Mouse (Mus musculus) stomach, embryonic 15.5 days (tissue): Measurements from ENCODE around the gene Map2k6. TPM values are rescaled to one million over a fixed set of nuclear protein-coding genes. Genes with fewer than 3 reads are reported as not detected.

ENCODE experiments used
- ATAC-seq: fragments of 200-750 bp; cut with Nextera tagmentation; 2 replicates; pipeline ENCODE4 v1.8.0; 2017; ENCODE audit warnings: low read depth, moderate number of reproducible peaks, moderate TSS enrichment; ENCODE audit not compliant: insufficient read depth, low FRiP score
- H3K27ac ChIP-seq: fragments of 300-500 bp; sonication (generic); 2 replicates; pipeline ENCODE4 v1.5.1; 2015; ENCODE audit warnings: mild to moderate bottlenecking, inconsistent platforms
- H3K27me3 ChIP-seq: fragments of 300-500 bp; sonication (generic); replicated peaks from 2 replicates; pipeline ENCODE4 v1.6.1; 2015; ENCODE audit warnings: inconsistent platforms
- H3K36me3 ChIP-seq: fragments of 300-500 bp; sonication (generic); 2 replicates; pipeline ENCODE4 v1.6.1; 2015; ENCODE audit warnings: inconsistent platforms
- H3K4me1 ChIP-seq: fragments of 300-500 bp; sonication (generic); 2 replicates; pipeline ENCODE4 v1.6.1; 2015; ENCODE audit warnings: inconsistent platforms
- H3K4me2 ChIP-seq: fragments of 300-500 bp; sonication (generic); 2 replicates; pipeline ENCODE4 v1.6.1; 2015; ENCODE audit warnings: mild to moderate bottlenecking, inconsistent platforms
- H3K4me3 ChIP-seq: fragments of 300-500 bp; sonication (generic); replicated peaks from 2 replicates; pipeline ENCODE4 v1.5.1; 2015; ENCODE audit warnings: inconsistent platforms
- H3K9ac ChIP-seq: fragments of 300-500 bp; sonication (generic); 2 replicates; pipeline ENCODE4 v1.6.1; 2015; ENCODE audit warnings: inconsistent platforms
- H3K9me3 ChIP-seq: fragments of 300-500 bp; sonication (generic); 2 replicates; pipeline ENCODE4 v1.6.1; 2016; ENCODE audit warnings: inconsistent platforms
- WGBS: fragments of 180-500 bp; shearing (Covaris S2); methylation state at CpG from one replicate; pipeline ENCODE4 v1.1.7; 2015; 5-methylcytosine and 5-hydroxymethylcytosine counted together
- polyA plus RNA-seq: library from polyadenylated mRNA; unstranded; fragments of >200 nt; fragmentation: Nextera tagmentation; extraction: Ambion mirVana; gene quantifications from 2 replicates; pipeline ENCODE4 v1.2.1, GENCODE M21; 2015

The Map2k6 gene
- polyA plus RNA-seq, 1 experiment from 2014 or later = 17.0 TPM

GRCm38 (mm10) chr11:110497743-110498142 is 98.8 kb downstream of the Map2k6 start:
- Histone ChIP-seq H3K27me3 (no peaks in the 10 kb centered on the region), H3K27ac (no peak overlapping the region), H3K9me3 (no peaks in the 10 kb centered on the region), H3K9ac (no peak overlapping the region), H3K4me2 (no peak overlapping the region), H3K36me3 (peaks cover 25% of the 10 kb centered on the region), H3K4me1 (peaks cover 4% of the 10 kb centered on the region), H3K4me3 (no peak overlapping the region)
- WGBS = 90% methylated on average over 8 of the region's 8 CpGs
- ATAC-seq = no peak

- peaks cover 6% of the 10 kb centered on the region for H3K4me1 ChIP-seq
- 50% methylated on average over 6 of the region's 6 CpGs for WGBS
- no peaks in the 10 kb centered on the region for H3K9me3 ChIP-seq
- no peaks in the 10 kb centered on the region for H3K27me3 ChIP-seq
- ATAC-seq = peak; percentile 75
- H3K36me3 ChIP-seq = peaks cover 18% of the 10 kb centered on the region
- no peak overlapping the region for H3K4me3 ChIP-seq
- H3K4me2 ChIP-seq = no peak overlapping the region
- no peak overlapping the region for H3K9ac ChIP-seq
- H3K27ac ChIP-seq = no peak overlapping the region
These were observed 99.8 kb downstream of the Map2k6 start for GRCm38 (mm10) chr11:110498651-110499213.

GRCm38 (mm10) chr11:110502937-110503670 is 104.2 kb downstream of the Map2k6 start:
- 60% methylated on average over 11 of the region's 11 CpGs for WGBS
- Histone ChIP-seq H3K27me3 (no peaks in the 10 kb centered on the region), H3K9me3 (no peaks in the 10 kb centered on the region), H3K27ac (no peak overlapping the region), H3K4me2 (no peak overlapping the region), H3K36me3 (peaks cover 21% of the 10 kb centered on the region), H3K4me1 (peaks cover 6% of the 10 kb centered on the region), H3K4me3 (no peak overlapping the region), H3K9ac (no peak overlapping the region)
- ATAC-seq = no peak

- no peaks in the 10 kb centered on the region for H3K4me1 ChIP-seq
- no peak overlapping the region for H3K4me3 ChIP-seq
- H3K9ac ChIP-seq = no peak overlapping the region
- 91% methylated on average over 7 of the region's 7 CpGs for WGBS
- H3K4me2 ChIP-seq = no peak overlapping the region
- H3K27me3 ChIP-seq = no peaks in the 10 kb centered on the region
- peaks cover 8% of the 10 kb centered on the region for H3K36me3 ChIP-seq
- H3K9me3 ChIP-seq = no peaks in the 10 kb centered on the region
- H3K27ac ChIP-seq = no peak overlapping the region
- no peak for ATAC-seq
These were observed 112.5 kb downstream of the Map2k6 start for GRCm38 (mm10) chr11:110511466-110511865.

- WGBS = 97% methylated on average over 1 of the region's 1 CpGs
- H3K27me3 ChIP-seq = no peaks in the 10 kb centered on the region
- no peak overlapping the region for H3K27ac ChIP-seq
- no peak overlapping the region for H3K4me3 ChIP-seq
- H3K4me1 ChIP-seq = no peaks in the 10 kb centered on the region
- ATAC-seq = no peak
- no peaks in the 10 kb centered on the region for H3K9me3 ChIP-seq
- H3K9ac ChIP-seq = no peak overlapping the region
- H3K36me3 ChIP-seq = no peaks in the 10 kb centered on the region; the same call in 1 of the 2 replicates
- H3K4me2 ChIP-seq = no peak overlapping the region
These were observed 119.7 kb downstream of the Map2k6 start for GRCm38 (mm10) chr11:110518648-110519047.

- 94% methylated on average over 2 of the region's 2 CpGs for WGBS
- H3K27me3 ChIP-seq = no peaks in the 10 kb centered on the region
- H3K36me3 ChIP-seq = no peaks in the 10 kb centered on the region
- H3K4me2 ChIP-seq = no peak overlapping the region
- no peak overlapping the region for H3K9ac ChIP-seq
- ATAC-seq = no peak
- no peaks in the 10 kb centered on the region for H3K4me1 ChIP-seq
- no peaks in the 10 kb centered on the region for H3K9me3 ChIP-seq
- H3K27ac ChIP-seq = no peak overlapping the region
- no peak overlapping the region for H3K4me3 ChIP-seq
These were observed 124.0 kb downstream of the Map2k6 start for GRCm38 (mm10) chr11:110522906-110523305.

- Histone ChIP-seq H3K4me3 (no peak overlapping the region), H3K27ac (no peak overlapping the region), H3K9ac (no peak overlapping the region), H3K4me2 (no peak overlapping the region), H3K4me1 (no peaks in the 10 kb centered on the region), H3K27me3 (no peaks in the 10 kb centered on the region), H3K9me3 (no peaks in the 10 kb centered on the region), H3K36me3 (no peaks in the 10 kb centered on the region)
- WGBS = 88% methylated on average over 4 of the region's 4 CpGs
- no peak for ATAC-seq
These were observed 127.2 kb downstream of the Map2k6 start for GRCm38 (mm10) chr11:110526156-110526555.

- Histone ChIP-seq H3K9ac (no peak overlapping the region), H3K4me2 (no peak overlapping the region), H3K9me3 (no peaks in the 10 kb centered on the region), H3K27me3 (no peaks in the 10 kb centered on the region), H3K4me1 (no peaks in the 10 kb centered on the region), H3K36me3 (no peaks in the 10 kb centered on the region), H3K4me3 (no peak overlapping the region), H3K27ac (no peak overlapping the region)
- no peak for ATAC-seq
- WGBS = 52% methylated on average over 7 of the region's 7 CpGs
These were observed 132.2 kb downstream of the Map2k6 start for GRCm38 (mm10) chr11:110531087-110531486.

GRCm38 (mm10) chr11:110534856-110535255 is 135.9 kb downstream of the Map2k6 start:
- Histone ChIP-seq H3K36me3 (no peaks in the 10 kb centered on the region), H3K27me3 (no peaks in the 10 kb centered on the region), H3K9ac (no peak overlapping the region), H3K4me1 (no peaks in the 10 kb centered on the region), H3K9me3 (no peaks in the 10 kb centered on the region), H3K4me3 (no peak overlapping the region), H3K4me2 (no peak overlapping the region), H3K27ac (no peak overlapping the region)
- WGBS = 57% methylated on average over 4 of the region's 4 CpGs
- ATAC-seq = no peak

- WGBS = 84% methylated on average over 2 of the region's 2 CpGs
- no peaks in the 10 kb centered on the region for H3K27me3 ChIP-seq
- no peak overlapping the region for H3K27ac ChIP-seq
- no peak overlapping the region for H3K4me3 ChIP-seq
- no peak overlapping the region for H3K4me2 ChIP-seq
- no peaks in the 10 kb centered on the region for H3K9me3 ChIP-seq
- H3K4me1 ChIP-seq = no peaks in the 10 kb centered on the region
- H3K36me3 ChIP-seq = no peaks in the 10 kb centered on the region
- ATAC-seq = no peak
- H3K9ac ChIP-seq = no peak overlapping the region
These were observed 137.6 kb downstream of the Map2k6 start for GRCm38 (mm10) chr11:110536533-110536932.

- Histone ChIP-seq H3K36me3 (no peaks in the 10 kb centered on the region), H3K27ac (no peak overlapping the region), H3K4me3 (no peak overlapping the region), H3K4me1 (no peaks in the 10 kb centered on the region), H3K27me3 (no peaks in the 10 kb centered on the region), H3K9ac (no peak overlapping the region), H3K4me2 (peak overlapping the region; percentile 45; the same call in 1 of the 2 replicates), H3K9me3 (no peaks in the 10 kb centered on the region)
- 9% methylated on average over 15 of the region's 15 CpGs for WGBS
- ATAC-seq = 0 out of 2 replicates have a peak, but pooled peaks have one; percentile 18
These were observed 138.7 kb downstream of the Map2k6 start for GRCm38 (mm10) chr11:110537602-110538001.

GRCm38 (mm10) chr11:110538206-110538605 is 139.3 kb downstream of the Map2k6 start:
- H3K9me3 ChIP-seq = no peaks in the 10 kb centered on the region
- 61% methylated on average over 10 of the region's 10 CpGs for WGBS
- H3K4me3 ChIP-seq = no peak overlapping the region
- no peak overlapping the region for H3K27ac ChIP-seq
- ATAC-seq = no peak
- H3K4me2 ChIP-seq = no peak overlapping the region
- H3K27me3 ChIP-seq = no peaks in the 10 kb centered on the region
- no peaks in the 10 kb centered on the region for H3K4me1 ChIP-seq
- no peak overlapping the region for H3K9ac ChIP-seq
- no peaks in the 10 kb centered on the region for H3K36me3 ChIP-seq
